Mouse (Mus musculus) kidney, adult 2 months (tissue): ENCODE data around the gene Siae.

Experiments
- CTCF ChIP-seq: fragments of 200-500 bp; conservative IDR thresholded peaks from 2 replicates; pipeline ENCODE4 v1.5.1; 2011; ENCODE audit warnings: low read depth, mild to moderate bottlenecking, control low read depth, low read length, moderate library complexity, mixed read lengths; ENCODE audit not compliant: insufficient read depth, insufficient read length
- POLR2A ChIP-seq: fragments of 200-500 bp; IDR thresholded peaks from one replicate; pipeline ENCODE4 v1.6.1; 2011; ENCODE audit warnings: low read depth, low read length, control low read depth

GRCm38 (mm10) chr9:37615220-37615619, 59.7 kb downstream of the Siae start:
- TF ChIP-seq POLR2A, result no peak
- no peak for TF ChIP-seq CTCF
